Mouse (Mus musculus): ENCODE results near the gene Pomgnt2. TPM values are rescaled to one million over a fixed set of nuclear protein-coding genes. Genes with fewer than 3 reads are reported as not detected.

The Pomgnt2 gene
- polyA plus RNA-seq, 1 experiment from 2014 or later, result 28.3 TPM

GRCm38 (mm10) chr9:121983504-121983903 is 13.4 kb downstream of the Pomgnt2 start:
- WGBS, result 51% methylated on average over 15 of the region's 15 CpGs
- 0 out of 2 replicates have a peak, but pooled peaks have one; percentile 27 for ATAC-seq (replicated peaks)
- Histone ChIP-seq H3K4me3 (no peak overlapping the region), H3K27me3 (no peaks in the 10 kb centered on the region), H3K4me1 (peaks cover 4% of the 10 kb centered on the region; the same call in 1 of the 2 replicates), H3K9me3 (no peaks in the 10 kb centered on the region), H3K9ac (replicated peaks) (no peak overlapping the region), H3K27ac (replicated peaks) (no peak overlapping the region), H3K4me2 (replicated peaks) (no peak overlapping the region), H3K36me3 (peaks cover 8% of the 10 kb centered on the region; the same call in 1 of the 2 replicates)

- H3K4me1 ChIP-seq, result peaks cover 4% of the 10 kb centered on the region; the same call in 1 of the 2 replicates
- H3K4me3 ChIP-seq, result no peak overlapping the region
- WGBS, result 94% methylated on average over 15 of the region's 15 CpGs
- ATAC-seq (replicated peaks), result no peak
- H3K27ac ChIP-seq (replicated peaks), result no peak overlapping the region
- no peak overlapping the region for H3K9ac ChIP-seq (replicated peaks)
- no peak overlapping the region for H3K4me2 ChIP-seq (replicated peaks)
- no peaks in the 10 kb centered on the region for H3K27me3 ChIP-seq
- H3K36me3 ChIP-seq, result peaks cover 8% of the 10 kb centered on the region; the same call in 1 of the 2 replicates
- no peaks in the 10 kb centered on the region for H3K9me3 ChIP-seq
Measured at GRCm38 (mm10) chr9:121982665-121983064, 14.2 kb downstream of the Pomgnt2 start.

GRCm38 (mm10) chr9:121982214-121982613 is 14.7 kb downstream of the Pomgnt2 start:
- WGBS, result 97% methylated on average over 22 of the region's 22 CpGs
- peaks cover 8% of the 10 kb centered on the region; the same call in 1 of the 2 replicates for H3K36me3 ChIP-seq
- H3K9ac ChIP-seq (replicated peaks), result no peak overlapping the region

GRCm38 (mm10) chr9:121981466-121982105 is 15.3 kb downstream of the Pomgnt2 start:
- Histone ChIP-seq H3K27me3 (no peaks in the 10 kb centered on the region), H3K4me3 (no peak overlapping the region), H3K9ac (replicated peaks) (no peak overlapping the region), H3K27ac (replicated peaks) (no peak overlapping the region), H3K4me2 (replicated peaks) (no peak overlapping the region), H3K4me1 (peaks cover 4% of the 10 kb centered on the region; the same call in 1 of the 2 replicates), H3K36me3 (peaks cover 8% of the 10 kb centered on the region; the same call in 1 of the 2 replicates), H3K9me3 (no peaks in the 10 kb centered on the region)
- WGBS, result 87% methylated on average over 10 of the region's 10 CpGs
- ATAC-seq (replicated peaks), result no peak

More at GRCm38 (mm10) chr9:121982214-121982613, 14.7 kb downstream of the Pomgnt2 start:
- H3K27me3 ChIP-seq, result no peaks in the 10 kb centered on the region
- no peaks in the 10 kb centered on the region for H3K9me3 ChIP-seq
- no peak for ATAC-seq (replicated peaks)
- H3K4me2 ChIP-seq (replicated peaks), result no peak overlapping the region
- H3K4me3 ChIP-seq, result no peak overlapping the region
- peaks cover 4% of the 10 kb centered on the region; the same call in 1 of the 2 replicates for H3K4me1 ChIP-seq
- no peak overlapping the region for H3K27ac ChIP-seq (replicated peaks)

- Histone ChIP-seq H3K27ac (replicated peaks) (no peak overlapping the region), H3K36me3 (peaks cover 8% of the 10 kb centered on the region; the same call in 1 of the 2 replicates), H3K27me3 (no peaks in the 10 kb centered on the region), H3K4me1 (peaks cover 4% of the 10 kb centered on the region; the same call in 1 of the 2 replicates), H3K9me3 (no peaks in the 10 kb centered on the region), H3K4me2 (replicated peaks) (no peak overlapping the region), H3K9ac (replicated peaks) (no peak overlapping the region), H3K4me3 (no peak overlapping the region)
- ATAC-seq (replicated peaks), result no peak
- WGBS, result 83% methylated on average over 9 of the region's 9 CpGs
Measured at GRCm38 (mm10) chr9:121981046-121981445, 15.9 kb downstream of the Pomgnt2 start.

- Histone ChIP-seq H3K4me1 (peaks cover 6% of the 10 kb centered on the region), H3K4me2 (replicated peaks) (no peak overlapping the region), H3K9ac (replicated peaks) (no peak overlapping the region), H3K27me3 (no peaks in the 10 kb centered on the region), H3K4me3 (no peak overlapping the region), H3K36me3 (no peaks in the 10 kb centered on the region), H3K9me3 (no peaks in the 10 kb centered on the region), H3K27ac (replicated peaks) (no peak overlapping the region)
- WGBS, result 84% methylated on average over 2 of the region's 2 CpGs
- ATAC-seq (replicated peaks), result no peak
Measured at GRCm38 (mm10) chr9:121975321-121975720, 21.6 kb downstream of the Pomgnt2 start.

- Histone ChIP-seq H3K9ac (replicated peaks) (no peak overlapping the region), H3K27ac (replicated peaks) (peak overlapping the region; percentile 58; the same call in 1 of the 2 replicates), H3K4me2 (replicated peaks) (no peak overlapping the region), H3K4me1 (peaks cover 6% of the 10 kb centered on the region), H3K27me3 (no peaks in the 10 kb centered on the region), H3K4me3 (no peak overlapping the region), H3K9me3 (no peaks in the 10 kb centered on the region), H3K36me3 (no peaks in the 10 kb centered on the region)
- WGBS, result 67% methylated on average over 12 of the region's 12 CpGs
- ATAC-seq (replicated peaks), result no peak; the same call in 1 of the 2 replicates
Measured at GRCm38 (mm10) chr9:121974141-121974986, 22.5 kb downstream of the Pomgnt2 start.

- no peaks in the 10 kb centered on the region for H3K9me3 ChIP-seq
- no peak overlapping the region for H3K4me2 ChIP-seq (replicated peaks)
- no peak overlapping the region for H3K27ac ChIP-seq (replicated peaks)
- H3K27me3 ChIP-seq, result no peaks in the 10 kb centered on the region
- WGBS, result 67% methylated on average over 1 of the region's 1 CpGs
- H3K9ac ChIP-seq (replicated peaks), result no peak overlapping the region
- no peak for ATAC-seq (replicated peaks)
- no peaks in the 10 kb centered on the region for H3K36me3 ChIP-seq
- peaks cover 6% of the 10 kb centered on the region for H3K4me1 ChIP-seq
- H3K4me3 ChIP-seq, result no peak overlapping the region
Measured at GRCm38 (mm10) chr9:121973207-121973606, 23.7 kb downstream of the Pomgnt2 start.

GRCm38 (mm10) chr9:121969841-121970381 is 27.0 kb downstream of the Pomgnt2 start:
- Histone ChIP-seq H3K4me1 (peaks cover 6% of the 10 kb centered on the region), H3K27me3 (no peaks in the 10 kb centered on the region), H3K4me3 (no peak overlapping the region), H3K9ac (replicated peaks) (no peak overlapping the region), H3K27ac (replicated peaks) (peak overlapping the region; percentile 27; the same call in 1 of the 2 replicates), H3K4me2 (replicated peaks) (no peak overlapping the region), H3K9me3 (no peaks in the 10 kb centered on the region), H3K36me3 (no peaks in the 10 kb centered on the region)
- 56% methylated on average over 5 of the region's 5 CpGs for WGBS
- ATAC-seq (replicated peaks), result no peak

- Histone ChIP-seq H3K36me3 (no peaks in the 10 kb centered on the region), H3K4me2 (replicated peaks) (no peak overlapping the region), H3K9ac (replicated peaks) (no peak overlapping the region), H3K4me1 (no peaks in the 10 kb centered on the region), H3K27me3 (no peaks in the 10 kb centered on the region), H3K4me3 (no peak overlapping the region), H3K27ac (replicated peaks) (no peak overlapping the region), H3K9me3 (no peaks in the 10 kb centered on the region)
- WGBS, result 76% methylated on average over 5 of the region's 5 CpGs
- no peak for ATAC-seq (replicated peaks)
Measured at GRCm38 (mm10) chr9:121968258-121968657, 28.7 kb downstream of the Pomgnt2 start.

GRCm38 (mm10) chr9:121964941-121965340 is 32.0 kb downstream of the Pomgnt2 start:
- Histone ChIP-seq H3K27me3 (no peaks in the 10 kb centered on the region), H3K36me3 (no peaks in the 10 kb centered on the region), H3K4me1 (no peaks in the 10 kb centered on the region), H3K9me3 (no peaks in the 10 kb centered on the region), H3K4me3 (no peak overlapping the region), H3K9ac (replicated peaks) (no peak overlapping the region), H3K4me2 (replicated peaks) (no peak overlapping the region), H3K27ac (replicated peaks) (no peak overlapping the region)
- no peak for ATAC-seq (replicated peaks)
- 93% methylated on average over 7 of the region's 7 CpGs for WGBS
